Mouse (Mus musculus) thymus, adult 2 months (tissue): ENCODE measurements around the gene C8g.

Experiments used
- CTCF ChIP-seq: fragments of 200-500 bp; IDR thresholded peaks from 2 replicates; pipeline ENCODE4 v1.5.1; 2012; ENCODE audit warnings: mild to moderate bottlenecking, control low read depth, low read length, moderate library complexity, borderline replicate concordance; ENCODE audit not compliant: control insufficient read depth, poor library complexity, insufficient read depth; ENCODE audit errors: extremely low read depth
- POLR2A ChIP-seq: fragments of 200-500 bp; IDR thresholded peaks from 2 replicates; pipeline ENCODE4 v1.6.1; 2012; ENCODE audit warnings: mild to moderate bottlenecking, low read length, control low read depth, moderate library complexity; ENCODE audit not compliant: control insufficient read depth, poor library complexity, insufficient read depth; ENCODE audit errors: extremely low read depth

- TF ChIP-seq CTCF (no peak), POLR2A (no peak)
These were observed 48.6 kb downstream of the C8g start for GRCm38 (mm10) chr2:25452951-25453350.
